Mouse (Mus musculus): ENCODE data around the gene Lrrc73. TPM values are rescaled to one million over a fixed set of nuclear protein-coding genes. Genes with fewer than 3 reads are reported as not detected.

Gene Lrrc73
- polyA plus RNA-seq, 1 experiment, result 6.8 TPM

- 63% methylated on average over 13 of the region's 13 CpGs for WGBS
- Histone ChIP-seq H3K4me1 (ENCODE audit: control insufficient read depth, insufficient read depth, low read length) (peaks cover 3% of the 10 kb centered on the region; the same call in 1 of the 2 replicates), H3K4me3 (replicated peaks; ENCODE audit: extremely low read depth, low read depth, low read length) (no peak overlapping the region)
- peak; percentile 38 for DNase-seq
- no peak for TF ChIP-seq CTCF (IDR thresholded peaks at IDR 0.05; ENCODE audit: insufficient read depth, low read length)
- no peak for TF ChIP-seq POLR2A (IDR thresholded peaks at IDR 0.05; ENCODE audit: borderline replicate concordance, extremely low read depth, low read depth, low read length)
Observed at GRCm38 (mm10) chr17:46242274-46242673, 11.1 kb upstream of the Lrrc73 start.

- Histone ChIP-seq H3K4me3 (replicated peaks; ENCODE audit: extremely low read depth, low read depth, low read length) (no peak overlapping the region), H3K4me1 (ENCODE audit: control insufficient read depth, insufficient read depth, low read length) (peaks cover 3% of the 10 kb centered on the region; the same call in 1 of the 2 replicates)
- TF ChIP-seq CTCF (IDR thresholded peaks at IDR 0.05; ENCODE audit: insufficient read depth, low read length) (no peak), POLR2A (IDR thresholded peaks at IDR 0.05; ENCODE audit: borderline replicate concordance, extremely low read depth, low read depth, low read length) (peak; percentile 13; the same call in 1 of the 2 replicates)
- 68% methylated on average over 4 of the region's 4 CpGs for WGBS
- peak; percentile 54 for DNase-seq
Observed at GRCm38 (mm10) chr17:46242993-46243392, 10.3 kb upstream of the Lrrc73 start.

- Histone ChIP-seq H3K4me3 (replicated peaks; ENCODE audit: extremely low read depth, low read depth, low read length) (no peak overlapping the region), H3K4me1 (ENCODE audit: control insufficient read depth, insufficient read depth, low read length) (peaks cover 4% of the 10 kb centered on the region)
- TF ChIP-seq CTCF (IDR thresholded peaks at IDR 0.05; ENCODE audit: insufficient read depth, low read length), result no peak
- 48% methylated on average over 2 of the region's 2 CpGs for WGBS
- DNase-seq, result no peak
Observed at GRCm38 (mm10) chr17:46243624-46244023, 9.7 kb upstream of the Lrrc73 start.

GRCm38 (mm10) chr17:46244579-46244978, 8.8 kb upstream of the Lrrc73 start:
- peak; percentile 56 for DNase-seq
- TF ChIP-seq CTCF (IDR thresholded peaks at IDR 0.05; ENCODE audit: insufficient read depth, low read length) (no peak), POLR2A (IDR thresholded peaks at IDR 0.05; ENCODE audit: borderline replicate concordance, extremely low read depth, low read depth, low read length) (no peak)
- Histone ChIP-seq H3K4me3 (replicated peaks; ENCODE audit: extremely low read depth, low read depth, low read length) (no peak overlapping the region), H3K4me1 (ENCODE audit: control insufficient read depth, insufficient read depth, low read length) (peaks cover 12% of the 10 kb centered on the region)
- WGBS, result 46% methylated on average over 10 of the region's 10 CpGs

- DNase-seq, result peak; percentile 96
- TF ChIP-seq POLR2A (IDR thresholded peaks at IDR 0.05; ENCODE audit: borderline replicate concordance, extremely low read depth, low read depth, low read length) (peak; percentile 85), CTCF (IDR thresholded peaks at IDR 0.05; ENCODE audit: insufficient read depth, low read length) (no peak)
- WGBS, result under 1% methylated on average over 53 of the region's 53 CpGs
Observed at GRCm38 (mm10) chr17:46247512-46248188, 5.7 kb upstream of the Lrrc73 start, which contains the start of the genes Polr1c and Yipf3. Gene Polr1c (minus strand): TSS chr17:46248054. Gene Yipf3 (plus strand): TSS chr17:46248080.

GRCm38 (mm10) chr17:46248189-46248522, 5.2 kb upstream of the Lrrc73 start:
- whole genome bisulfite sequencing, result 1% methylated on average over 37 of the region's 37 CpGs
- TF ChIP-seq CTCF (IDR thresholded peaks at IDR 0.05; ENCODE audit: insufficient read depth, low read length), result no peak
- TF ChIP-seq POLR2A (IDR thresholded peaks at IDR 0.05; ENCODE audit: borderline replicate concordance, extremely low read depth, low read depth, low read length), result no peak
- H3K4me3 ChIP-seq (replicated peaks; ENCODE audit: extremely low read depth, low read depth, low read length), result peak overlapping the region; percentile 94
- no peak for DNase-seq
- peaks cover 12% of the 10 kb centered on the region for H3K4me1 ChIP-seq (ENCODE audit: control insufficient read depth, insufficient read depth, low read length)

More at GRCm38 (mm10) chr17:46247512-46248188, 5.7 kb upstream of the Lrrc73 start, which contains the start of the genes Polr1c and Yipf3:
- peaks cover 12% of the 10 kb centered on the region for H3K4me1 ChIP-seq (ENCODE audit: control insufficient read depth, insufficient read depth, low read length)
- H3K4me3 ChIP-seq (replicated peaks; ENCODE audit: extremely low read depth, low read depth, low read length), result peak within 1 kb of the TSS; percentile 94

GRCm38 (mm10) chr17:46251174-46251573, 2.2 kb upstream of the Lrrc73 start:
- no peak for DNase-seq
- WGBS, result 71% methylated on average over 7 of the region's 7 CpGs
- H3K4me3 ChIP-seq (replicated peaks; ENCODE audit: extremely low read depth, low read depth, low read length), result no peak overlapping the region
- H3K4me1 ChIP-seq (ENCODE audit: control insufficient read depth, insufficient read depth, low read length), result peaks cover 19% of the 10 kb centered on the region
- TF ChIP-seq CTCF (IDR thresholded peaks at IDR 0.05; ENCODE audit: insufficient read depth, low read length) (no peak), POLR2A (IDR thresholded peaks at IDR 0.05; ENCODE audit: borderline replicate concordance, extremely low read depth, low read depth, low read length) (no peak)

- Histone ChIP-seq H3K4me3 (replicated peaks; ENCODE audit: extremely low read depth, low read depth, low read length) (no peak overlapping the region), H3K4me1 (ENCODE audit: control insufficient read depth, insufficient read depth, low read length) (peaks cover 15% of the 10 kb centered on the region)
- TF ChIP-seq POLR2A (IDR thresholded peaks at IDR 0.05; ENCODE audit: borderline replicate concordance, extremely low read depth, low read depth, low read length) (no peak), CTCF (IDR thresholded peaks at IDR 0.05; ENCODE audit: insufficient read depth, low read length) (peak; percentile 39; the same call in 1 of the 2 replicates)
- 51% methylated on average over 14 of the region's 14 CpGs for whole genome bisulfite sequencing
- DNase-seq, result no peak
Observed at GRCm38 (mm10) chr17:46252571-46253451, 520 bp upstream of the Lrrc73 start.

- Histone ChIP-seq H3K4me3 (replicated peaks; ENCODE audit: extremely low read depth, low read depth, low read length) (peak overlapping the region; percentile 39), H3K4me1 (ENCODE audit: control insufficient read depth, insufficient read depth, low read length) (peaks cover 10% of the 10 kb centered on the region)
- no peak for TF ChIP-seq POLR2A (IDR thresholded peaks at IDR 0.05; ENCODE audit: borderline replicate concordance, extremely low read depth, low read depth, low read length)
- no peak for TF ChIP-seq CTCF (IDR thresholded peaks at IDR 0.05; ENCODE audit: insufficient read depth, low read length)
- DNase-seq, result no peak
- WGBS, result under 1% methylated on average over 50 of the region's 54 CpGs
Observed at GRCm38 (mm10) chr17:46254106-46254505, 775 bp downstream of the Lrrc73 start.
